Mouse (Mus musculus) neural tube, embryonic 13.5 days (tissue): Measurements from ENCODE around the gene Cldn6. TPM values are rescaled to one million over a fixed set of nuclear protein-coding genes. Genes with fewer than 3 reads are reported as not detected.

Experiments used
- ATAC-seq: fragments of 200-750 bp; cut with Nextera tagmentation; 2 replicates; pipeline ENCODE4 v1.8.0; 2017; ENCODE audit warnings: low read depth, mild to moderate bottlenecking, moderate TSS enrichment, moderate library complexity
- H3K27ac ChIP-seq: fragments of 300-500 bp; sonication (generic); replicated peaks from 2 replicates; pipeline ENCODE4 v1.5.1; 2015; ENCODE audit warnings: moderate library complexity, mild to moderate bottlenecking, inconsistent platforms
- H3K27me3 ChIP-seq: fragments of 300-500 bp; sonication (generic); 2 replicates; pipeline ENCODE4 v1.6.1; 2015; ENCODE audit warnings: mild to moderate bottlenecking, inconsistent platforms
- H3K36me3 ChIP-seq: fragments of 300-500 bp; sonication (generic); 2 replicates; pipeline ENCODE4 v1.6.1; 2015; ENCODE audit warnings: mild to moderate bottlenecking, inconsistent platforms
- H3K4me1 ChIP-seq: fragments of 300-500 bp; sonication (generic); replicated peaks from 2 replicates; pipeline ENCODE4 v1.6.1; 2015; ENCODE audit warnings: inconsistent platforms
- H3K4me2 ChIP-seq: fragments of 300-500 bp; sonication (generic); 2 replicates; pipeline ENCODE4 v1.6.1; 2015; ENCODE audit warnings: inconsistent platforms, mild to moderate bottlenecking, moderate library complexity
- H3K4me3 ChIP-seq: fragments of 300-500 bp; sonication (generic); 2 replicates; pipeline ENCODE4 v1.5.1; 2015; ENCODE audit warnings: mild to moderate bottlenecking, inconsistent platforms
- H3K9ac ChIP-seq: fragments of 300-500 bp; sonication (generic); 2 replicates; pipeline ENCODE4 v1.6.1; 2015; ENCODE audit warnings: moderate library complexity, mild to moderate bottlenecking, inconsistent platforms
- H3K9me3 ChIP-seq: fragments of 300-500 bp; sonication (generic); 2 replicates; pipeline ENCODE4 v1.6.1; 2016; ENCODE audit warnings: inconsistent platforms
- WGBS: fragments of 180-500 bp; shearing (Covaris S2); methylation state at CpG from one replicate; pipeline ENCODE4 v1.1.7; 2015; 5-methylcytosine and 5-hydroxymethylcytosine counted together
- polyA plus RNA-seq: library from polyadenylated mRNA; unstranded; fragments of >200 nt; fragmentation: Nextera tagmentation; extraction: Ambion mirVana; gene quantifications from 2 replicates; pipeline ENCODE4 v1.2.1, GENCODE M21; 2015

The Cldn6 gene
- polyA plus RNA-seq, 1 experiment from 2014 or later, result 0.53 TPM

- Histone ChIP-seq H3K4me1 (peaks cover 60% of the 10 kb centered on the region), H3K9ac (peak overlapping the region; percentile 63), H3K27me3 (peaks cover 72% of the 10 kb centered on the region), H3K4me2 (peak overlapping the region; percentile 88), H3K9me3 (no peaks in the 10 kb centered on the region), H3K4me3 (peak overlapping the region; percentile 44), H3K36me3 (no peaks in the 10 kb centered on the region), H3K27ac (no peak overlapping the region)
- WGBS, result under 1% methylated on average over 37 of the region's 37 CpGs
- no peak for ATAC-seq
Observed at GRCm38 (mm10) chr17:23676473-23677031, 2.5 kb upstream of the Cldn6 start.

DNA sequence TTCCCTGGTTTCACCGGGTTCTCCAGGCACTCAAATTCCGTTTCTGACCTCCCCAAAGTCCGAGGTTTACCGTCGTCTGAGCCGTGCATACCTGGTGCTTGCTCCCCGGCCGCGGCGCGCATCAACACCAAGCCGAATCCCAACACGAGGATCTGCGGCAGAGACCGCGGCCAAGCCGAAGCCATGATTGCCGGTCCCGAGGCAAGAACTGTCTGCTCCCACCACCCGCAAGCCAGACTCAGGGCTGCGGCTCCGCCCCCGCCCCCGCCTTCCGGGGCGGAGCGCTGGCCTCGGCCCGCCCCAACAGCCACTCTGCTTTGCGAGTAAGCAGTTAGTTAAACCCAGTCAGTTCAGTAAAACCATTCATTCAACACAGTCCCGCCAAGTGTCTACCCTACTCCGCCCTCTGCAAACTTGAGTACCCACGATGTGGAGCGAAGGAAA, 1.8 kb upstream of the Cldn6 start, which contains the start of gene Tnfrsf12a:
Tnfrsf12a (minus strand) TSS at position 233 of the 444 bp plus-strand sequence.
- H3K36me3 ChIP-seq, result no peaks in the 10 kb centered on the region
- peaks cover 79% of the 10 kb centered on the region for H3K27me3 ChIP-seq
- ATAC-seq, result no peak
- H3K9me3 ChIP-seq, result no peaks in the 10 kb centered on the region
- peak within 1 kb of the TSS; percentile 63 for H3K9ac ChIP-seq
- H3K4me2 ChIP-seq, result peak within 1 kb of the TSS; percentile 88
- under 1% methylated on average over 34 of the region's 34 CpGs for WGBS
- H3K27ac ChIP-seq, result no peak within 1 kb of the TSS
- peaks cover 54% of the 10 kb centered on the region for H3K4me1 ChIP-seq
- peak within 1 kb of the TSS; percentile 44 for H3K4me3 ChIP-seq

DNA sequence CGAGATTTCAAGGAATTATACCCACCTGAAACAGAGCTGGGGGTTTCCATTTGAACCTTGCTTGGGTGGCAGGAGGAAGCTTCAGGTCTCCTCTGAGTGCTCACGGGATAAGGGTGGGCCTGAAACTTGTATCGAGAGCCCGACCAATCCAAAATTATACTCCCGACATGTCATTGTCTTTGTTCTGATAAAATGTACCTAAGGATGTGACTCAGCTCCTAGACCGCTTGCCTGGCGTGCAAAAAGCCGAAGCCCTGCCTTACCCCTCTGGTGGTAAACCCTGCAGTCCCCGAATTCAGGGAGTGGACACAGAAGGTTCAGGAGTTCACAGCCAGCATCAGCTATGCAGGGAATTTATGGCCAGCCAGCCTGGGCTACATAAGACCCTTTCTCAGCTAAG, 1.3 kb downstream of the Cldn6 start:
- H3K9ac ChIP-seq, result no peak overlapping the region
- no peaks in the 10 kb centered on the region for H3K9me3 ChIP-seq
- no peaks in the 10 kb centered on the region for H3K36me3 ChIP-seq
- H3K27me3 ChIP-seq, result peaks cover 94% of the 10 kb centered on the region
- no peak overlapping the region for H3K27ac ChIP-seq
- ATAC-seq, result no peak
- H3K4me2 ChIP-seq, result no peak overlapping the region
- peaks cover 42% of the 10 kb centered on the region for H3K4me1 ChIP-seq
- 66% methylated on average over 9 of the region's 9 CpGs for WGBS
- H3K4me3 ChIP-seq, result no peak overlapping the region

GRCm38 (mm10) chr17:23681086-23681485, 2.0 kb downstream of the Cldn6 start:
- Histone ChIP-seq H3K9me3 (no peaks in the 10 kb centered on the region), H3K4me3 (no peak overlapping the region), H3K36me3 (no peaks in the 10 kb centered on the region), H3K27me3 (peaks cover 90% of the 10 kb centered on the region), H3K9ac (no peak overlapping the region), H3K4me2 (no peak overlapping the region), H3K27ac (no peak overlapping the region), H3K4me1 (peaks cover 35% of the 10 kb centered on the region)
- ATAC-seq, result no peak
- WGBS, result 79% methylated on average over 10 of the region's 10 CpGs

DNA sequence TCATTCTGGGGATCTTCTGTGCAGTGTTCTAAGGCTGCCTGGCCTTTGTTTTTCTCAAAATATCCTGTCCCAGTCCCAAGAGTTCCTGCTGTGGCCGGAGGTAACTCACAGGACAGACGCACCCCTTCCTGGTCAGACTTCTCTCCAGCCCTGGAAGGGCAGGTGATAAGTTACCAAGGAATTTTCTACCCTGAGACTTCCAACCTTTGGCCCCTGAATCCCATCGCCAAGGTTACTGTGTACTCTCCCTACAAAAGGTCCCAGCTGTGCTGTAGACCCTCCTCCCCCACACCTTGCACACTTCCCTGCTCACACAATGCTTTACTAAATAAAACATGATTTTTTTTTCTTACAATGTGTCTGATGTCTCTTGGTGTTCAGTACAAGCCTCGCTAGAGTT, 3.0 kb downstream of the Cldn6 start:
- 61% methylated on average over 4 of the region's 4 CpGs for WGBS
- H3K36me3 ChIP-seq, result no peaks in the 10 kb centered on the region
- no peak overlapping the region for H3K9ac ChIP-seq
- H3K27ac ChIP-seq, result no peak overlapping the region
- ATAC-seq, result no peak
- H3K4me2 ChIP-seq, result no peak overlapping the region
- H3K4me1 ChIP-seq, result peaks cover 25% of the 10 kb centered on the region
- H3K9me3 ChIP-seq, result no peaks in the 10 kb centered on the region
- no peak overlapping the region for H3K4me3 ChIP-seq
- peaks cover 80% of the 10 kb centered on the region for H3K27me3 ChIP-seq

DNA sequence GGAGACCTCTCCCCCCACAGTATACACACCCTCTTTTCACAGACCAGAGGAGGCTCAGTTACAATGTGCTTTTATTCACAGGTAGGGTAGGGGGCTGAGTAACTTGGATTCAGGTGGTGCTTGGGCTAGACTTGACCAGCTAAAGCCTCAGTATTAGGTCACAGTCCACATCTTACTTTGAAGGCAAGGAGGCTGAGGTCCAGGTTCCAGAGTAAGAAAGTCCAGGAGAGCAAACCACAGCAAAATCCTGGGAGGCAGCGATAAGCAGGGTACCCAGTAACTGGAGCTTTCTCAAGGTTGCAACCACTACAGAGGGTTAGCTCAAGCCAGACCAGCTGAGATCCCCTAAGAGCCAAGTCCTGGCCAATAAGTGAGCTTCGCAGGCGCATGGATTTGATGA, 3.5 kb downstream of the Cldn6 start:
- H3K9ac ChIP-seq, result no peak overlapping the region
- WGBS, result 56% methylated on average over 3 of the region's 3 CpGs
- no peak overlapping the region for H3K4me2 ChIP-seq
- H3K4me1 ChIP-seq, result peaks cover 21% of the 10 kb centered on the region
- H3K9me3 ChIP-seq, result no peaks in the 10 kb centered on the region
- no peaks in the 10 kb centered on the region for H3K36me3 ChIP-seq
- no peak for ATAC-seq
- H3K27ac ChIP-seq, result no peak overlapping the region
- H3K27me3 ChIP-seq, result peaks cover 78% of the 10 kb centered on the region
- H3K4me3 ChIP-seq, result no peak overlapping the region

DNA sequence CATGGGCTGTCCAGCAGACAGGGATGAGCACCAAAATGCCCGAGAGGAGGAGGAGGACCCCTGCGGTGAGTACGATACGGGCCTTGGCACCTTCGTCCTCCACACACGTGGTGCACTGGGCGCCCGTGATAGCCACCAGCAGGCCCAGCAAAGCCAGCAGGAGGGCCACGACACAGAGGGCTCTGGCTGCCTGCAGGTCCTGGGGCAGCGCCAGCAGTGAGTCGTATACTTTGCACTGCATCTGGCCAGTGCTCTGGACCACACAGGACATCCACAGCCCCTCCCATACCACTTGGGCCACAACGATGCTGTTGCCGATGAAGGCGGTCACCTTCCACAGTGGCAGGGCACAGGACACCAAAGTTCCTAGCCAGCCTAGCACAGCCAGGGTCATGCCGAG, 4.2 kb downstream of the Cldn6 start:
- 17% methylated on average over 15 of the region's 15 CpGs for WGBS
- no peak for ATAC-seq
- Histone ChIP-seq H3K36me3 (no peaks in the 10 kb centered on the region), H3K27me3 (peaks cover 71% of the 10 kb centered on the region), H3K4me3 (no peak overlapping the region), H3K4me1 (peaks cover 18% of the 10 kb centered on the region), H3K9me3 (no peaks in the 10 kb centered on the region), H3K4me2 (no peak overlapping the region; the same call in 1 of the 2 replicates), H3K9ac (no peak overlapping the region), H3K27ac (no peak overlapping the region)

GRCm38 (mm10) chr17:23683856-23684672, 5.0 kb downstream of the Cldn6 start, which contains the start of gene Cldn9:
Gene Cldn9, minus strand, starts transcription at chr17:23684026.
- Histone ChIP-seq H3K9me3 (no peaks in the 10 kb centered on the region), H3K9ac (no peak within 1 kb of the TSS), H3K4me2 (no peak within 1 kb of the TSS; the same call in 1 of the 2 replicates), H3K27ac (no peak within 1 kb of the TSS), H3K27me3 (peaks cover 62% of the 10 kb centered on the region), H3K4me3 (no peak within 1 kb of the TSS), H3K4me1 (peaks cover 18% of the 10 kb centered on the region), H3K36me3 (no peaks in the 10 kb centered on the region)
- ATAC-seq, result peak; percentile 44; the same call in 1 of the 2 replicates
- WGBS, result 14% methylated on average over 15 of the region's 15 CpGs

- Histone ChIP-seq H3K9ac (no peak overlapping the region), H3K4me1 (peaks cover 7% of the 10 kb centered on the region), H3K27me3 (peaks cover 26% of the 10 kb centered on the region), H3K27ac (no peak overlapping the region), H3K36me3 (no peaks in the 10 kb centered on the region), H3K4me2 (no peak overlapping the region), H3K4me3 (no peak overlapping the region), H3K9me3 (no peaks in the 10 kb centered on the region)
- no peak for ATAC-seq
- 47% methylated on average over 1 of the region's 1 CpGs for WGBS
Observed at GRCm38 (mm10) chr17:23694491-23694890, 15.4 kb downstream of the Cldn6 start.

DNA sequence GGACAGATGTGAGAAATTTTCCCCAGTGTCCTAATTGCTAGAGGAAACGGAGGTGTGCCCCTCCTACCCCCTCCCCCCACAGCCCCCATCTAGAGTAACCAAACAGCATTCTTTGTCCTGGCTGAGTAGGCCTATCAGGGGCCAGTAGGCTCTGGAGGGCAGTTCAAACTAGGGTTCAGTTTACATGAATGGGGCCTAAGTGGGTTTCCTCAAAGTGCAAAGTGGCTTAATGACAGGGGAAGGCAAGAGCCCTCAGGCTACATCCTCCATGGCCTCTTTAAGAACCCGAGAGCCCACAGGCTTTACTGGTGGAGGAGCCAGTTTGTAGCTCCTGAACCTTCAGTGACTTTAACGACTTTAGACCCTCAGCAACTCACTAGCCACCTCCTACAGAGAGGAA, 16.8 kb downstream of the Cldn6 start:
- no peak overlapping the region for H3K4me2 ChIP-seq
- ATAC-seq, result no peak
- 7% methylated on average over 3 of the region's 3 CpGs for WGBS
- peaks cover 28% of the 10 kb centered on the region for H3K27me3 ChIP-seq
- H3K4me3 ChIP-seq, result no peak overlapping the region
- H3K9me3 ChIP-seq, result no peaks in the 10 kb centered on the region
- no peaks in the 10 kb centered on the region for H3K36me3 ChIP-seq
- no peak overlapping the region for H3K27ac ChIP-seq
- H3K4me1 ChIP-seq, result peaks cover 11% of the 10 kb centered on the region
- H3K9ac ChIP-seq, result no peak overlapping the region

- Histone ChIP-seq H3K4me1 (peaks cover 11% of the 10 kb centered on the region), H3K4me2 (peak overlapping the region; percentile 94), H3K4me3 (peak overlapping the region; percentile 78), H3K27ac (peak overlapping the region; percentile 64), H3K9me3 (no peaks in the 10 kb centered on the region), H3K36me3 (no peaks in the 10 kb centered on the region), H3K27me3 (peaks cover 49% of the 10 kb centered on the region), H3K9ac (peak overlapping the region; percentile 78)
- peak; percentile 80 for ATAC-seq
- under 1% methylated on average over 74 of the region's 101 CpGs for WGBS
Observed at GRCm38 (mm10) chr17:23699131-23700077, 20.4 kb downstream of the Cldn6 start.
